Mouse (Mus musculus): ENCODE results near the gene Zfp969. TPM values are rescaled to one million over a fixed set of nuclear protein-coding genes. Genes with fewer than 3 reads are reported as not detected.
"Not testable (repeated sequence)": the region's sequence is repeated elsewhere in the genome, so short reads cannot be mapped to it uniquely, and the experiment has no call there.

The Zfp969 gene
- 6.9 and 16.0 TPM in 2 replicates for polyA plus RNA-seq (2016; fragmentation: Nextera tagmentation; extraction: Ambion mirVana)

GRCm38 (mm10) chr2:175703546-175703945 is at the start of gene Zfp969:
TSS of gene Zfp969 (minus strand) at chr2:175703646.
- no CpG with 5 or more reads among the region's 9 CpGs for WGBS
- not testable (repeated sequence) for H3K27me3 ChIP-seq

GRCm38 (mm10) chr2:175741237-175741636 is 37.8 kb upstream of the Zfp969 start, which contains the start of gene Gm2007:
TSS of gene Gm2007 (plus strand) at chr2:175741537.
- not testable (repeated sequence) for H3K4me1 ChIP-seq; ATAC-seq (ENCODE audit: insufficient number of reproducible peaks, insufficient read depth, low FRiP score, low TSS enrichment); H3K27ac ChIP-seq; H3K9ac ChIP-seq; H3K4me3 ChIP-seq; H3K9me3 ChIP-seq; H3K27me3 ChIP-seq; H3K36me3 ChIP-seq; H3K4me2 ChIP-seq (replicated peaks)
- WGBS: no CpG with 5 or more reads among the region's 2 CpGs

More at GRCm38 (mm10) chr2:175703546-175703945, at the start of gene Zfp969:
- not testable (repeated sequence) for H3K36me3 ChIP-seq; H3K4me3 ChIP-seq; H3K9me3 ChIP-seq; H3K4me2 ChIP-seq (replicated peaks); ATAC-seq (ENCODE audit: insufficient number of reproducible peaks, insufficient read depth, low FRiP score, low TSS enrichment); H3K27ac ChIP-seq; H3K9ac ChIP-seq; H3K4me1 ChIP-seq

- H3K4me1 ChIP-seq; H3K36me3 ChIP-seq; H3K4me3 ChIP-seq; H3K9ac ChIP-seq; H3K9me3 ChIP-seq; H3K27ac ChIP-seq; H3K4me2 ChIP-seq (replicated peaks); ATAC-seq (ENCODE audit: insufficient number of reproducible peaks, insufficient read depth, low FRiP score, low TSS enrichment); H3K27me3 ChIP-seq: not testable (repeated sequence)
- no CpG with 5 or more reads among the region's 2 CpGs for WGBS
These were observed 59.8 kb downstream of the Zfp969 start, which contains the start of gene Gm11007 for GRCm38 (mm10) chr2:175643678-175644077. TSS of gene Gm11007 (plus strand) at chr2:175643978.

Other genes with a start within 250 kb of the Zfp969 start
- 5.9 and 7.1 TPM in 2 replicates for gene Zfp965, start 233.7 kb downstream of the Zfp969 start, polyA plus RNA-seq (2016; fragmentation: Nextera tagmentation; extraction: Ambion mirVana)
- not detected in 2 replicates for gene Gm11007, start 59.7 kb downstream of the Zfp969 start, polyA plus RNA-seq (2016; fragmentation: Nextera tagmentation; extraction: Ambion mirVana)
- not detected in 2 replicates for gene Gm2007, start 37.9 kb upstream of the Zfp969 start, polyA plus RNA-seq (2016; fragmentation: Nextera tagmentation; extraction: Ambion mirVana)
- gene Gm14288, start 97.4 kb upstream of the Zfp969 start, polyA plus RNA-seq (2016; fragmentation: Nextera tagmentation; extraction: Ambion mirVana): 6.8 TPM in 1 of 2 replicates, not detected in the other
- 21.6 and 23.2 TPM in 2 replicates for gene Gm6710, start 165.6 kb upstream of the Zfp969 start, polyA plus RNA-seq (2016; fragmentation: Nextera tagmentation; extraction: Ambion mirVana)
- 4.9 and 5.5 TPM in 2 replicates for gene Zfp966, start 227.5 kb upstream of the Zfp969 start, polyA plus RNA-seq (2016; fragmentation: Nextera tagmentation; extraction: Ambion mirVana)